Mouse (Mus musculus): ENCODE measurements around the gene Hcn1.

Hcn1 gene

GRCm38 (mm10) chr13:117851954-117852710 is 250.0 kb downstream of the Hcn1 start:
- DNase-seq (ENCODE audit: inconsistent age in 2 of 2, low spot score in 1 of 2) = no peak

GRCm38 (mm10) chr13:117852711-117853051 is 250.6 kb downstream of the Hcn1 start:
- no peak for DNase-seq (ENCODE audit: inconsistent age in 2 of 2, low spot score in 1 of 2)

- DNase-seq (ENCODE audit: inconsistent age in 2 of 2, low spot score in 1 of 2) = no peak
Observed at GRCm38 (mm10) chr13:117858416-117858815, 256.3 kb downstream of the Hcn1 start.

GRCm38 (mm10) chr13:117877787-117878186 is 275.7 kb downstream of the Hcn1 start:
- DNase-seq (ENCODE audit: inconsistent age in 2 of 2, low spot score in 1 of 2) = no peak

GRCm38 (mm10) chr13:117880471-117881225 is 278.5 kb downstream of the Hcn1 start:
- DNase-seq (ENCODE audit: inconsistent age in 2 of 2, low spot score in 1 of 2) = no peak

- no peak for DNase-seq (ENCODE audit: inconsistent age in 2 of 2, low spot score in 1 of 2)
Observed at GRCm38 (mm10) chr13:117892076-117892475, 290.0 kb downstream of the Hcn1 start.

GRCm38 (mm10) chr13:117898052-117898451 is 295.9 kb downstream of the Hcn1 start:
- peak; percentile 4 to 47 for DNase-seq (ENCODE audit: inconsistent age in 2 of 2, low spot score in 1 of 2)

GRCm38 (mm10) chr13:117907801-117908200 is 305.7 kb downstream of the Hcn1 start:
- DNase-seq (ENCODE audit: inconsistent age in 2 of 2, low spot score in 1 of 2) = peak; percentile 14 to 63

- no peak for DNase-seq (ENCODE audit: inconsistent age in 2 of 2, low spot score in 1 of 2)
Observed at GRCm38 (mm10) chr13:117929734-117930133, 327.6 kb downstream of the Hcn1 start.

- peak in 1 of 2 experiments; percentile 35 for DNase-seq (ENCODE audit: inconsistent age in 2 of 2, low spot score in 1 of 2)
Observed at GRCm38 (mm10) chr13:117931746-117932145, 329.6 kb downstream of the Hcn1 start.

- no peak for DNase-seq (ENCODE audit: inconsistent age in 2 of 2, low spot score in 1 of 2)
Observed at GRCm38 (mm10) chr13:117938761-117939160, 336.6 kb downstream of the Hcn1 start.

- DNase-seq (ENCODE audit: inconsistent age in 2 of 2, low spot score in 1 of 2) = no peak
Observed at GRCm38 (mm10) chr13:117940536-117941280, 338.6 kb downstream of the Hcn1 start.

- DNase-seq (ENCODE audit: inconsistent age in 2 of 2, low spot score in 1 of 2) = no peak
Observed at GRCm38 (mm10) chr13:117946843-117947242, 344.7 kb downstream of the Hcn1 start.

- no peak for DNase-seq (ENCODE audit: inconsistent age in 2 of 2, low spot score in 1 of 2)
Observed at GRCm38 (mm10) chr13:117947704-117948376, 345.7 kb downstream of the Hcn1 start.

GRCm38 (mm10) chr13:117958496-117959421 is 356.6 kb downstream of the Hcn1 start:
- DNase-seq (ENCODE audit: inconsistent age in 2 of 2, low spot score in 1 of 2) = no peak

GRCm38 (mm10) chr13:117964620-117965019 is 362.5 kb downstream of the Hcn1 start:
- DNase-seq (ENCODE audit: inconsistent age in 2 of 2, low spot score in 1 of 2) = no peak

GRCm38 (mm10) chr13:117975382-117975781 is 373.3 kb downstream of the Hcn1 start:
- no peak for DNase-seq (ENCODE audit: inconsistent age in 2 of 2, low spot score in 1 of 2)

GRCm38 (mm10) chr13:117975823-117976222 is 373.7 kb downstream of the Hcn1 start:
- DNase-seq (ENCODE audit: inconsistent age in 2 of 2, low spot score in 1 of 2) = peak in 1 of 2 experiments; percentile 34

- no peak for DNase-seq (ENCODE audit: inconsistent age in 2 of 2, low spot score in 1 of 2)
Observed at GRCm38 (mm10) chr13:117984339-117984738, 382.2 kb downstream of the Hcn1 start.
